Mouse (Mus musculus) layer of hippocampus, postnatal 36 days (tissue): ENCODE measurements around the gene Pnma1. TPM values are rescaled to one million over a fixed set of nuclear protein-coding genes. Genes with fewer than 3 reads are reported as not detected.
A peak's percentile ranks its signal among the peaks of the same experiment; 100 is the strongest.

ENCODE experiments used
- DNase-seq, 2 experiments: peaks; one replicate each; pipeline ENCODE4 v3.0.0; 2022
- total RNA-seq, 2 experiments: library from RNA; stranded (reverse); gene quantifications; 2 replicates each; pipeline ENCODE4 v1.2.3; 2021

Pnma1 gene
- total RNA-seq, 2 experiments from 2014 or later: 2.3 to 2.8 TPM

- peak; percentile 35 to 42 for DNase-seq
Measured at GRCm38 (mm10) chr12:84100604-84101492, 47.4 kb downstream of the Pnma1 start, which contains the start of gene Acot6. Gene Acot6, plus strand, starts transcription at chr12:84100654.

GRCm38 (mm10) chr12:84100071-84100470 is 48.2 kb downstream of the Pnma1 start:
- no peak for DNase-seq

GRCm38 (mm10) chr12:84099605-84100004 is 48.7 kb downstream of the Pnma1 start:
- no peak for DNase-seq

Other genes starting within 250 kb of the Pnma1 start
- gene Numb, start 226.6 kb downstream of the Pnma1 start, total RNA-seq: 10 to 100 TPM; 34.5 to 42.3 TPM
- gene Riox1, start 197.9 kb downstream of the Pnma1 start, total RNA-seq: 10 to 100 TPM; 14.4 to 15.3 TPM
- not detected for gene Heatr4, start 163.6 kb downstream of the Pnma1 start, total RNA-seq
- gene Acot2, start 160.6 kb downstream of the Pnma1 start, total RNA-seq: 10 to 100 TPM; 14.9 to 16.4 TPM
- 10 to 100 TPM; 23.1 to 25.4 TPM for gene Acot1, start 139.0 kb downstream of the Pnma1 start, total RNA-seq
- gene Acot4, start 110.1 kb downstream of the Pnma1 start, total RNA-seq: 1 to 10 TPM; 1.8 to 2.4 TPM
- 1 to 10 TPM in 1 of 2 experiments, not detected in 1; 1.3 TPM for gene Gm49366, start 109.6 kb downstream of the Pnma1 start, total RNA-seq
- gene Acot3, start 96.3 kb downstream of the Pnma1 start, total RNA-seq: 1 to 10 TPM; 2.1 TPM
- gene Acot5, start 79.2 kb downstream of the Pnma1 start, total RNA-seq: 1 to 10 TPM; 7.9 to 9.1 TPM
- 1 to 10 TPM; 4.6 to 5.0 TPM for gene Acot6, start 47.8 kb downstream of the Pnma1 start, total RNA-seq
- 100 to 1,000 TPM; 104 to 112 TPM for gene Dnal1, start 34.1 kb downstream of the Pnma1 start, total RNA-seq
- 10 to 100 TPM; 21.0 to 24.1 TPM for gene Elmsan1, start 70.4 kb upstream of the Pnma1 start, total RNA-seq
- 10 to 100 TPM; 38.2 to 40.3 TPM for gene Ptgr2, start 136.7 kb upstream of the Pnma1 start, total RNA-seq
- 10 to 100 TPM; 38.5 to 42.4 TPM for gene Zfp410, start 168.4 kb upstream of the Pnma1 start, total RNA-seq
- gene Coq6, start 213.2 kb upstream of the Pnma1 start, total RNA-seq: 10 to 100 TPM; 24.6 to 25.3 TPM
- gene Fam161b, start 213.3 kb upstream of the Pnma1 start, total RNA-seq: 10 to 100 TPM; 11.1 to 12.1 TPM